Mouse (Mus musculus): ENCODE measurements around the gene Dnal1.
A peak's percentile ranks its signal among the peaks of the same experiment; 100 is the strongest.

GRCm38 (mm10) chr12:84147954-84148621, 33.9 kb downstream of the Dnal1 start, which contains the start of gene Pnma1:
- TF ChIP-seq CTCF (IDR thresholded peaks at IDR 0.05) (peak; percentile 73), EP300 (IDR thresholded peaks at IDR 0.05) (no peak)
